Mouse (Mus musculus): ENCODE measurements around the gene Arhgap17.

GRCm38 (mm10) chr7:123322452-123323121 is 47.1 kb downstream of the Arhgap17 start:
- TF ChIP-seq CTCF (IDR thresholded peaks at IDR 0.05; ENCODE audit: low read depth) (no peak), EP300 (IDR thresholded peaks at IDR 0.05; ENCODE audit: low read depth) (no peak)

All from liver, postnatal 0 days (tissue).